Mouse (Mus musculus): ENCODE data around the gene Olfr584. TPM values are rescaled to one million over a fixed set of nuclear protein-coding genes. Genes with fewer than 3 reads are reported as not detected.

Gene Olfr584
- not detected in 2 replicates for polyA plus RNA-seq (2021; fragmentation: Nextera tagmentation)
- long read RNA-seq, experiment 1, result 0 reads
- long read RNA-seq, experiment 2, result 0 reads

GRCm38 (mm10) chr7:103081585-103081984 lies at the start of gene Olfr584:
Olfr584 (plus strand) TSS chr7:103081885.

GRCm38 (mm10) chr7:103037724-103038123 lies 44.0 kb upstream of the Olfr584 start, which contains the start of gene Olfr582:
Olfr582 (plus strand) TSS chr7:103038024.

GRCm38 (mm10) chr7:103051000-103051399 lies 30.7 kb upstream of the Olfr584 start, which contains the start of gene Olfr583:
Olfr583 (plus strand) TSS chr7:103051300.

GRCm38 (mm10) chr7:103097420-103097819 lies 15.7 kb downstream of the Olfr584 start, which contains the start of gene Olfr585:
Olfr585 (plus strand) TSS chr7:103097720.

GRCm38 (mm10) chr7:103125538-103125937 lies 43.9 kb downstream of the Olfr584 start, which contains the start of gene Olfr586:
Olfr586 (minus strand) TSS chr7:103125638.

Other genes starting within 250 kb of the Olfr584 start
- gene Olfr566, start 223.1 kb upstream of the Olfr584 start, polyA plus RNA-seq (2021; fragmentation: Nextera tagmentation), result not detected in 2 replicates
- not detected in 2 replicates for gene Olfr568, start 204.8 kb upstream of the Olfr584 start, polyA plus RNA-seq (2021; fragmentation: Nextera tagmentation)
- not detected in 2 replicates for gene Olfr569, start 191.0 kb upstream of the Olfr584 start, polyA plus RNA-seq (2021; fragmentation: Nextera tagmentation)
- gene Olfr570, start 187.3 kb upstream of the Olfr584 start, polyA plus RNA-seq (2021; fragmentation: Nextera tagmentation), result not detected in 2 replicates
- gene Olfr571, start 164.3 kb upstream of the Olfr584 start, polyA plus RNA-seq (2021; fragmentation: Nextera tagmentation), result not detected in 2 replicates
- gene Olfr572, start 157.5 kb upstream of the Olfr584 start, polyA plus RNA-seq (2021; fragmentation: Nextera tagmentation), result not detected in 2 replicates
- gene Olfr573-ps1, start 139.3 kb upstream of the Olfr584 start, polyA plus RNA-seq (2021; fragmentation: Nextera tagmentation), result not detected in 2 replicates
- gene Olfr574, start 133.4 kb upstream of the Olfr584 start, polyA plus RNA-seq (2021; fragmentation: Nextera tagmentation), result not detected in 2 replicates
- gene Olfr575, start 123.1 kb upstream of the Olfr584 start, polyA plus RNA-seq (2021; fragmentation: Nextera tagmentation), result 0.11 TPM in 1 of 2 replicates, not detected in the other
- not detected in 2 replicates for gene Olfr576, start 119.2 kb upstream of the Olfr584 start, polyA plus RNA-seq (2021; fragmentation: Nextera tagmentation)
- gene Olfr577, start 105.9 kb upstream of the Olfr584 start, polyA plus RNA-seq (2021; fragmentation: Nextera tagmentation), result not detected in 2 replicates
- gene Olfr578, start 92.6 kb upstream of the Olfr584 start, polyA plus RNA-seq (2021; fragmentation: Nextera tagmentation), result not detected in 2 replicates
- not detected in 2 replicates for gene Olfr582, start 43.9 kb upstream of the Olfr584 start, polyA plus RNA-seq (2021; fragmentation: Nextera tagmentation)
- not detected in 2 replicates for gene Olfr583, start 30.6 kb upstream of the Olfr584 start, polyA plus RNA-seq (2021; fragmentation: Nextera tagmentation)
- not detected in 2 replicates for gene Olfr585, start 15.8 kb downstream of the Olfr584 start, polyA plus RNA-seq (2021; fragmentation: Nextera tagmentation)
- not detected in 2 replicates for gene Olfr586, start 43.8 kb downstream of the Olfr584 start, polyA plus RNA-seq (2021; fragmentation: Nextera tagmentation)
- gene Olfr588-ps1, start 59.0 kb downstream of the Olfr584 start, polyA plus RNA-seq (2021; fragmentation: Nextera tagmentation), result not detected in 2 replicates
- not detected in 2 replicates for gene Olfr589, start 74.5 kb downstream of the Olfr584 start, polyA plus RNA-seq (2021; fragmentation: Nextera tagmentation)
- gene Olfr591, start 96.5 kb downstream of the Olfr584 start, polyA plus RNA-seq (2021; fragmentation: Nextera tagmentation), result not detected in 2 replicates
- gene Olfr592, start 102.9 kb downstream of the Olfr584 start, polyA plus RNA-seq (2021; fragmentation: Nextera tagmentation), result not detected in 2 replicates
- gene Olfr593, start 130.0 kb downstream of the Olfr584 start, polyA plus RNA-seq (2021; fragmentation: Nextera tagmentation), result not detected in 2 replicates
- gene Olfr594, start 135.1 kb downstream of the Olfr584 start, polyA plus RNA-seq (2021; fragmentation: Nextera tagmentation), result not detected in 2 replicates
- gene Usp17ld, start 170.6 kb downstream of the Olfr584 start, polyA plus RNA-seq (2021; fragmentation: Nextera tagmentation), result not detected in 2 replicates
- not detected in 2 replicates for gene Olfr596, start 223.8 kb downstream of the Olfr584 start, polyA plus RNA-seq (2021; fragmentation: Nextera tagmentation)
- not detected in 2 replicates for gene Olfr597, start 234.4 kb downstream of the Olfr584 start, polyA plus RNA-seq (2021; fragmentation: Nextera tagmentation)
- not detected in 2 replicates for gene Olfr598, start 241.7 kb downstream of the Olfr584 start, polyA plus RNA-seq (2021; fragmentation: Nextera tagmentation)

Data from left cerebral cortex, adult 6 months (tissue).